Mouse (Mus musculus): Measurements from ENCODE around the gene Jade2. TPM values are rescaled to one million over a fixed set of nuclear protein-coding genes. Genes with fewer than 3 reads are reported as not detected.

The Jade2 gene
- total and polyA plus RNA-seq, 3 experiments, result 25.6 to 60.1 (median 58.2) TPM

GRCm38 (mm10) chr11:51780773-51781267, 76.6 kb downstream of the Jade2 start:
- peaks cover 5% of the 10 kb centered on the region for H3K9me3 ChIP-seq (replicated peaks; ENCODE audit: low read length)
- TF ChIP-seq TBP (conservative IDR thresholded peaks at IDR 0.05; ENCODE audit: low read depth, low read length) (no peak), BHLHE40 (IDR thresholded peaks at IDR 0.05; ENCODE audit: low read depth, low read length) (0 out of 2 replicates have a peak, but pooled peaks have one; percentile 13), ZNF384 (IDR thresholded peaks at IDR 0.05; ENCODE audit: low read depth, low read length) (no peak), RCOR1 (conservative IDR thresholded peaks at IDR 0.05; ENCODE audit: low read depth, low read length) (no peak)
- dilution Hi-C loops (cut with MboI; ENCODE audit: extremely low pct_ligation_motif_present, extremely low pct_unique_long_range_greater_than_20kb, low sequenced_read_pairs), result no loop called here
- H3K36me3 ChIP-seq (replicated peaks in 1 of 2; ENCODE audit: control insufficient read depth in 1 of 2, insufficient read depth in 1 of 2, low read length in 1 of 2), result peaks cover 48 to 85% of the 10 kb centered on the region in 2 experiments
- H3K27ac ChIP-seq (ENCODE audit: insufficient read depth, low read depth), result no peak overlapping the region
- in situ Hi-C loops (cut with MboI; ENCODE audit: low pct_ligation_motif_present, low pct_unique_long_range_greater_than_20kb, low sequenced_read_pairs), result no loop called here
- H3K27me3 ChIP-seq (replicated peaks), result no peaks in the 10 kb centered on the region
- no peak overlapping the region for H3K4me2 ChIP-seq (ENCODE audit: insufficient read depth, low read depth, poor library complexity, severe bottlenecking)
- H3K4me1 ChIP-seq (ENCODE audit: control insufficient read depth in 1 of 2, insufficient read depth in 2 of 2), result no peaks in the 10 kb centered on the region
- DNase-seq (ENCODE audit: extremely low read depth), result no peak
- H3K9ac ChIP-seq (ENCODE audit: insufficient read depth, low read depth), result no peak overlapping the region
- H3K79me2 ChIP-seq (replicated peaks; ENCODE audit: control insufficient read depth, extremely low read depth, insufficient read depth, poor library complexity, severe bottlenecking), result peaks cover 2% of the 10 kb centered on the region; the same call in 1 of the 2 replicates
- no peak overlapping the region for H3K4me3 ChIP-seq (replicated peaks in 1 of 3; ENCODE audit: low read depth in 2 of 3, low read length in 2 of 3, poor library complexity in 1 of 3)

DNA sequence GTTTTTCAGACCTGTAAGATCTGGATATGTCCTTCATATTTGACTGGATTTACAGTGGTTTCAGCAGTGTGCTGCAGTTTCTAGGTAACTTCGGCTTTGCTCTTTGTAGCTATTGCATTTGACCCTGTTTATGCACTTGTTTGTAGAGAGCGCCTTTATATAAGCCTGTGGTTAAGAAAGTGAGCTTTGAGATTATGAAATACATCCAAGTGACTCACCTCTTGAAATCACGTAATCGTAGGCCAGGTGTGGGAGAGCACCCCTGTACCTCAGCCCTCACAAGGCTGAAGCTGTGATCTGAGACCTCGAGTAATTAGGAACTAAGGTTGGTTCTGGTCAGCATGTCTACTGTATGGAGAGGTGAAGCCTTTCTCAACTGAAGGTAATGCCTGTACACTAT, 80.0 kb downstream of the Jade2 start:
- no peak for DNase-seq (ENCODE audit: extremely low read depth)
- TF ChIP-seq SIN3A (IDR thresholded peaks at IDR 0.05; ENCODE audit: low read length) (no peak), JUND (conservative IDR thresholded peaks at IDR 0.05; ENCODE audit: low read depth, low read length) (no peak)
- dilution Hi-C loops (cut with MboI; ENCODE audit: extremely low pct_ligation_motif_present, extremely low pct_unique_long_range_greater_than_20kb, low sequenced_read_pairs) (no loop called here), in situ Hi-C loops (cut with MboI; ENCODE audit: low pct_ligation_motif_present, low pct_unique_long_range_greater_than_20kb, low sequenced_read_pairs) (no loop called here)
- Histone ChIP-seq H3K9me3 (replicated peaks; ENCODE audit: low read length) (peaks cover 8% of the 10 kb centered on the region), H3K27ac (ENCODE audit: insufficient read depth, low read depth) (no peak overlapping the region), H3K79me2 (replicated peaks; ENCODE audit: control insufficient read depth, extremely low read depth, insufficient read depth, poor library complexity, severe bottlenecking) (peaks cover 24% of the 10 kb centered on the region), H3K27me3 (replicated peaks) (no peaks in the 10 kb centered on the region), H3K9ac (ENCODE audit: insufficient read depth, low read depth) (no peak overlapping the region), H3K36me3 (replicated peaks in 1 of 2; ENCODE audit: control insufficient read depth in 1 of 2, insufficient read depth in 1 of 2, low read length in 1 of 2) (peaks cover 33 to 89% of the 10 kb centered on the region in 2 experiments), H3K4me2 (ENCODE audit: insufficient read depth, low read depth, poor library complexity, severe bottlenecking) (no peak overlapping the region), H3K4me3 (replicated peaks in 1 of 3; ENCODE audit: low read depth in 2 of 3, low read length in 2 of 3, poor library complexity in 1 of 3) (no peak overlapping the region), H3K4me1 (ENCODE audit: control insufficient read depth in 1 of 2, insufficient read depth in 2 of 2) (no peaks in the 10 kb centered on the region)

DNA sequence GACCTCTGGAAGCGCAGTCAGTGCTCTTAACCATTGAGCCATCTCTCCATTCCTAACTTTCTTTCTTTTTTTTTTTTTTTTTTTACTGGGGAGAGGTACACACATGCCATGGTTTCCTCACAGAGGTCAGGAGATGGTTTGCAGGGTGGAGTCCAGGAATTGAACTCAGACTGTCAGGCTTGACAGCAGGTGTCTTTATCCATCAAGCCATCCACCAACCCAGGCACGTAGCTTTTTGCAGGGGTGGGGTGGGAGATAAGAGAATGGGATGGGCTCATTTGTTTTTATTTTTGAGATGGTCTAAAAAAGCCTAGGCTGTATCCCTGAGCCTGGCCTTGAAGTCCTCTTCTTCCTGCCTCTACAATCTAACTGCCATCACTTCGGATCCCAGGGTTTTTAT, 81.9 kb downstream of the Jade2 start:
- dilution Hi-C loops (cut with MboI; ENCODE audit: extremely low pct_ligation_motif_present, extremely low pct_unique_long_range_greater_than_20kb, low sequenced_read_pairs) (no loop called here), in situ Hi-C loops (cut with MboI; ENCODE audit: low pct_ligation_motif_present, low pct_unique_long_range_greater_than_20kb, low sequenced_read_pairs) (no loop called here)
- H3K27me3 ChIP-seq (replicated peaks), result no peaks in the 10 kb centered on the region
- no peak overlapping the region for H3K27ac ChIP-seq (ENCODE audit: insufficient read depth, low read depth)
- H3K9me3 ChIP-seq (replicated peaks; ENCODE audit: low read length), result peaks cover 11% of the 10 kb centered on the region
- H3K4me1 ChIP-seq (ENCODE audit: control insufficient read depth in 1 of 2, insufficient read depth in 2 of 2), result no peaks in the 10 kb centered on the region
- no peak overlapping the region for H3K9ac ChIP-seq (ENCODE audit: insufficient read depth, low read depth)
- no peak overlapping the region for H3K4me2 ChIP-seq (ENCODE audit: insufficient read depth, low read depth, poor library complexity, severe bottlenecking)
- H3K36me3 ChIP-seq (replicated peaks in 1 of 2; ENCODE audit: control insufficient read depth in 1 of 2, insufficient read depth in 1 of 2, low read length in 1 of 2), result peaks cover 22 to 90% of the 10 kb centered on the region in 2 experiments
- TF ChIP-seq ZKSCAN1 (IDR thresholded peaks at IDR 0.05; ENCODE audit: borderline replicate concordance, low read depth, low read length), result no peak
- no peak for TF ChIP-seq ZNF384 (IDR thresholded peaks at IDR 0.05; ENCODE audit: low read depth, low read length)
- no peak for TF ChIP-seq ZC3H11A (IDR thresholded peaks at IDR 0.05; ENCODE audit: low read depth, low read length)
- no peak for TF ChIP-seq EP300 (IDR thresholded peaks at IDR 0.05; ENCODE audit: low read length)
- TF ChIP-seq E2F4 (IDR thresholded peaks at IDR 0.05; ENCODE audit: insufficient replicate concordance, low read depth, low read length), result no peak
- TF ChIP-seq MEF2A (IDR thresholded peaks at IDR 0.05; ENCODE audit: borderline replicate concordance, low read depth, low read length), result no peak
- no peak for TF ChIP-seq ELF1 (IDR thresholded peaks at IDR 0.05; ENCODE audit: low read depth, low read length)
- no peak for TF ChIP-seq IRF4 (IDR thresholded peaks at IDR 0.05; ENCODE audit: low read depth, low read length)
- TF ChIP-seq TCF12 (IDR thresholded peaks at IDR 0.05; ENCODE audit: low read depth, low read length), result no peak
- no peak for TF ChIP-seq KAT2A (IDR thresholded peaks at IDR 0.05; ENCODE audit: insufficient replicate concordance, low read length)
- TF ChIP-seq NRF1 (IDR thresholded peaks at IDR 0.05; ENCODE audit: low read depth, low read length), result no peak
- TF ChIP-seq SMC3 (IDR thresholded peaks at IDR 0.05; ENCODE audit: low read depth, low read length), result no peak
- TF ChIP-seq USF2 (conservative IDR thresholded peaks at IDR 0.05; ENCODE audit: low read depth, low read length), result no peak
- H3K79me2 ChIP-seq (replicated peaks; ENCODE audit: control insufficient read depth, extremely low read depth, insufficient read depth, poor library complexity, severe bottlenecking), result peaks cover 43% of the 10 kb centered on the region
- no peak overlapping the region for H3K4me3 ChIP-seq (replicated peaks in 1 of 3; ENCODE audit: low read depth in 2 of 3, low read length in 2 of 3, poor library complexity in 1 of 3)
- no peak for DNase-seq (ENCODE audit: extremely low read depth)
